Mouse (Mus musculus) heart, embryonic 10.5 days (tissue): ENCODE results near the gene Fank1. TPM values are rescaled to one million over a fixed set of nuclear protein-coding genes. Genes with fewer than 3 reads are reported as not detected.
"Not testable (repeated sequence)": the region's sequence is repeated elsewhere in the genome, so short reads cannot be mapped to it uniquely, and the experiment has no call there.

Experiments used
- DNase-seq: peaks from one replicate; pipeline ENCODE4 v3.0.0-alpha.2; 2017; ENCODE audit warnings: low spot score
- H3K27ac ChIP-seq: fragments of 300-500 bp; sonication (generic); 2 replicates; pipeline ENCODE4 v1.5.1; 2016; ENCODE audit warnings: mild to moderate bottlenecking
- H3K27me3 ChIP-seq: fragments of 300-500 bp; sonication (generic); 2 replicates; pipeline ENCODE4 v1.6.1; 2016; ENCODE audit warnings: mild to moderate bottlenecking; ENCODE audit not compliant: poor library complexity, insufficient read depth, severe bottlenecking
- H3K36me3 ChIP-seq: fragments of 300-500 bp; sonication (generic); 2 replicates; pipeline ENCODE4 v1.6.1; 2016; ENCODE audit warnings: mild to moderate bottlenecking, moderate library complexity
- H3K4me1 ChIP-seq: fragments of 300-500 bp; sonication (generic); 2 replicates; pipeline ENCODE4 v1.6.1; 2016; ENCODE audit warnings: mild to moderate bottlenecking
- H3K4me3 ChIP-seq: fragments of 300-500 bp; sonication (generic); 2 replicates; pipeline ENCODE4 v1.5.1; 2016; ENCODE audit warnings: mild to moderate bottlenecking, moderate library complexity
- H3K9me3 ChIP-seq: fragments of 300-500 bp; sonication (generic); 2 replicates; pipeline ENCODE4 v1.6.1; 2016; ENCODE audit warnings: mild to moderate bottlenecking, moderate library complexity
- WGBS: fragments of 180-500 bp; shearing (Covaris S2); methylation state at CpG from one replicate; pipeline ENCODE4 v1.1.7; 2016; 5-methylcytosine and 5-hydroxymethylcytosine counted together
- polyA plus RNA-seq: library from polyadenylated mRNA; unstranded; fragments of >200 nt; fragmentation: Nextera tagmentation; extraction: Ambion mirVana; gene quantifications from 2 replicates; pipeline ENCODE4 v1.2.1, GENCODE M21; 2016

Fank1 gene
- polyA plus RNA-seq, 1 experiment from 2014 or later = 0.30 TPM

DNA sequence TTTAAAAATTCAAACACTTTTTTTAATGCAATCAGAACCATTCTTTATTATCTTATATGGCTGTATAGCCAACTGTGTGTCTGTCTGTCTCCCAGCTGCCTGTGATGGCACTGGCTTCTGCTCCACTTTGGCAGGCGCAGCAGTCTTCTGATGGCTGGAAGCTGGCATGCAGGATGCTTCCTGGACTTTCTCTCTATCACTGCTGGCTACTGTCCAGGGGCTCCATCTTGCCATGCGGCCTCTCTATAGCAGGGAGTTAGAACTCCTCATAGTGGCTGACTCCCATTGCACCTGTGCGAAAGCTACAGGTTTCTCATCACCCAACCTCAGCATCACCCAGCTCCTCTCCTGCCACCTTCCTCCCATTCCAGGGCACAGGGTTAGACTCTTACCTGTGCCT, 81.8 kb downstream of the Fank1 start:
- Histone ChIP-seq H3K27ac (no peak overlapping the region), H3K36me3 (no peaks in the 10 kb centered on the region), H3K9me3 (no peaks in the 10 kb centered on the region), H3K4me3 (no peak overlapping the region), H3K4me1 (peaks cover 7% of the 10 kb centered on the region; the same call in 1 of the 2 replicates), H3K27me3 (no peaks in the 10 kb centered on the region)
- 86% methylated on average over 3 of the region's 3 CpGs for WGBS
- DNase-seq = no peak

DNA sequence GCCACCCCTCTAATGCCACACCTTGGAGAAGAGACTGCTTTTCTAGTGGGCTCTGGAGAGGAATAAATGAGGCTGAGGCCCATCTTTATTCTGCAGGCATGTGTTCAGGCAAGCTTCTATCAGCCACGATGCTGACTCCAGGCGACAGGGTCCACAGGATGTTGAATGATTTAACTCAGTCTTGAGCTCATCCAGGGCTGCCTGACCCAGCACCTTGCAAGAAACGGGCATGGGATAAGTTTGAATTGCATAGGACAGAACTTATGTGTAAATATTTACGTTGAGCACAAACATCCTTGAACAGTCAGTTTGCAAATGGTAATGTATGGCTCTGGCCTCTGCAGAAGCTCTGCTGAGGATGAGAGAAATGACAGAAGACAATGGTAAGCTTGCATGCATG, 82.9 kb downstream of the Fank1 start:
- DNase-seq = no peak
- Histone ChIP-seq H3K36me3 (no peaks in the 10 kb centered on the region), H3K9me3 (no peaks in the 10 kb centered on the region), H3K27me3 (no peaks in the 10 kb centered on the region), H3K27ac (no peak overlapping the region), H3K4me3 (no peak overlapping the region), H3K4me1 (0 out of 2 replicates have a peak, but pooled peaks cover 4% of the 10 kb centered on the region)
- 78% methylated on average over 4 of the region's 4 CpGs for WGBS

DNA sequence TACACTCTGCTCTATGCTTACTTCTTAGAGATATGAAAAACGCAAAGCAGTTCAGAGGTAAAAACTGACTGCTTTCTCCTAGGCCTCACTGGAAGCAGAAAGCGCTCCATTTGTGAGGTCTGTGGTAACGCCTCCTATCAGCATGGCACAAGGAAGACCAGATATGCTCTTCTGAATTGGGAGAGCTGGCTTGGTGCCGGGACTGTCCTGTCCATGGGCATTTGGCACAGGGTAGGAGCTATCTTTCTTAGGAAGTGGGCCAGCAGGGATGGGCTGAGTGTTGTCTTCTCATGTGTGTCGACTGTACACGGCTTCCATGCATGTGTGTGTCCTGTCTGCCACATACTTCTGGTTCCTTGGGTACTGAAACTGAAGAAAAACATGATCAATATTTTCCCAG, 85.6 kb downstream of the Fank1 start:
- no peak for DNase-seq
- Histone ChIP-seq H3K4me3 (no peak overlapping the region), H3K27ac (no peak overlapping the region), H3K9me3 (no peaks in the 10 kb centered on the region), H3K36me3 (no peaks in the 10 kb centered on the region), H3K27me3 (no peaks in the 10 kb centered on the region), H3K4me1 (0 out of 2 replicates have a peak, but pooled peaks cover 4% of the 10 kb centered on the region)
- WGBS = 85% methylated on average over 6 of the region's 6 CpGs

DNA sequence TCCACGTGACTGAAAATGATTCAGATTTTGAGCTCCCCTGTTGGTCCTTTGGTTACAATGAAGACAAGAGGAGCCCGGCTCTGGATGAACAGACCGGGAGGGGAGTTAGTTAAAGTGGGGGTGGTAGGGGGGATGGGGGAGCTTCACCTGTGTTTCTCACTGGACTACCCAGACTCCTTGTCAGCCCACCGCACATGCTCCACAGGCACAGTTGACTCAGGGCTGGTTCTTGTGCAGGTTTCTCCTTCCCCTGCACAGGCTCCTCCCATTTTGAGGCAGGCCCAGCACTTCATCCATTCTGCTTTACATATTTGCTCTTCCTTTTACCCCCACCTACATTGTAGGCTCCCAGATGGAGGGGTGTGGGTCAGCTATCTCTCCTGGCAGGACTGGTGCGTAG, 86.1 kb downstream of the Fank1 start:
- H3K4me3 ChIP-seq = no peak overlapping the region
- H3K9me3 ChIP-seq = no peaks in the 10 kb centered on the region
- H3K27me3 ChIP-seq = no peaks in the 10 kb centered on the region
- no peak for DNase-seq
- 84% methylated on average over 5 of the region's 5 CpGs for WGBS
- H3K27ac ChIP-seq = no peak overlapping the region
- no peaks in the 10 kb centered on the region for H3K36me3 ChIP-seq
- H3K4me1 ChIP-seq = 0 out of 2 replicates have a peak, but pooled peaks cover 4% of the 10 kb centered on the region

DNA sequence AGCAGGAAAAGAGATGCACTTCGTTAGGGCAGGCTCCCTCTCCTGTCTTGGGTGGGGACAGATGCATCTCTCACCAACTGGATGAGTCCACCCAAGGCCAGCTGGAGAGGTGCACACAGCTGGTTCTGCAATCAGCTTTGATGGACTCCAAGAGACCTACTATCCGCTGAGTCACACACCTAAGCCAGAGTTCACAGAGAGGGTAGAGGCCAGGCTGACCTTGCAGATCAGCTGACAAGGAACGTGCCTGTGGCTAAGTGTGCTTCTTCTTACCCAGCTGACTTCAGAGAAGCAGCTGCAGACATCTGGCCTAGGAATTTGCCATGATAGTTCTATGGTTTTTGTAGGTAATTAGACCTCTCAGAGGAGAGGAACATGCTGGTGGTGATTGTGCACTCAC, 86.5 kb downstream of the Fank1 start:
- no peak for DNase-seq
- Histone ChIP-seq H3K4me1 (0 out of 2 replicates have a peak, but pooled peaks cover 4% of the 10 kb centered on the region), H3K4me3 (no peak overlapping the region), H3K27me3 (no peaks in the 10 kb centered on the region), H3K9me3 (no peaks in the 10 kb centered on the region), H3K36me3 (no peaks in the 10 kb centered on the region), H3K27ac (no peak overlapping the region)
- 57% methylated on average over 3 of the region's 3 CpGs for WGBS

DNA sequence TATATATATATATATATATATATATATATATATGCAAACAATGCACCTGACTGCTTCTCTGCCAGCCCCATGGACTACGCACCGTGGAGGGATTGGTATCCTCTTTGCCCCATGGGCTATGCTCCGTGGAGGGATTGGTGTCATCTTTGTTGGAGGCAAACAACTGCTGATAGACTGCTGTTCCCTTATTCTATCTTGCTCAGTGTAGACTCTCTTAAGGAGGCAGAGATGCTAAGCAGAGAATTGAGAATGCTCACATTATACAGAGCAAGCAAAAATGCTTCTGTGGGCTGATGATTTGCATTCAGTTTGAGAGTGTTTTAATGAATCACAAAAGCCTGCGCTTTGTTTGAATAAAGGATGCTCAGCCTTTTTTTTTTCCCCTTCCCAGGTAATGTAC, 87.0 kb downstream of the Fank1 start:
- Histone ChIP-seq H3K4me1 (0 out of 2 replicates have a peak, but pooled peaks cover 4% of the 10 kb centered on the region), H3K4me3 (no peak overlapping the region), H3K27me3 (no peaks in the 10 kb centered on the region), H3K9me3 (no peaks in the 10 kb centered on the region), H3K27ac (no peak overlapping the region), H3K36me3 (no peaks in the 10 kb centered on the region)
- 92% methylated on average over 4 of the region's 4 CpGs for WGBS
- no peak for DNase-seq

DNA sequence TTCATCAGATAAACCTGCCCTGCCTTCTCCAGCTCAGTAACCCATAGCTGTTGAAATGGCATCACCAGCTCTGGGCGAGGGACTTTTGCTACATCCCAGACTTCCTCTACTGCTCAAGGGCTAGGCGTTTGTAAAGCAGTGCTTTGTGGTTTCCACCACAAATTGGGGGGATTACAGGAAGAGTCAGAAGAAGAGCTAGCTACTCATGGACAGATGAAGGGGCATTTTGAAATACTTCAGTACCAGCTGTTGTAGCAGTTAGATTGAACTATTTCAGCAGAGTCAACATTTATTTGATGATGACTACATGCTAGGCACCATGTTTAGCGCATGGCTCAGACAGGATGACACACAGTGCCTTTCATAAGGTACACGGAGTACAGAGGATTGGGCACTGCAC, 93.6 kb downstream of the Fank1 start:
- Histone ChIP-seq H3K4me1 (no peaks in the 10 kb centered on the region), H3K9me3 (no peaks in the 10 kb centered on the region), H3K4me3 (no peak overlapping the region), H3K27ac (no peak overlapping the region), H3K27me3 (peaks cover 5% of the 10 kb centered on the region; the same call in 1 of the 2 replicates), H3K36me3 (no peaks in the 10 kb centered on the region)
- WGBS = 84% methylated on average over 4 of the region's 4 CpGs
- no peak for DNase-seq

DNA sequence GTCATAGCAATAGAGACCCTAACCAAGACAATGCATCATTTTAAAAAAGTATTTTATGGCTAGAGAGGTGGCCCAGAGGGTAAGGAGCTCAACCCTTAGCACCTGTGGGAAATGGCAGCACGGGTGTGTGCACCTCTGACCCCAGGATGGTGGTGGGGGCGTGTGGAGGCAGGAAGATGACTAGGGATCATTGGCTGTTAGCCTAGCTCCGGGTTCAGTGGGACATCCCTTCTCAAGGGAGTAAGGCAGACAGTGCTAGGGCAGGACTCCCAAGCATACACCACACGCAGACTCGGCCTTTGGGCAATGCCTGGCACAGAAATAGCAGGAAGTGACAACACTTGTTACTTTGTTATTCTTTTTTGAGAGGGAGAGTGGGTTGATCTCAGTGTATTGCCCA, 96.0 kb downstream of the Fank1 start:
- H3K9me3 ChIP-seq = no peaks in the 10 kb centered on the region
- peak; percentile 27 for DNase-seq
- WGBS = 79% methylated on average over 5 of the region's 5 CpGs
- H3K36me3 ChIP-seq = no peaks in the 10 kb centered on the region
- no peak overlapping the region for H3K4me3 ChIP-seq
- no peak overlapping the region for H3K27ac ChIP-seq
- H3K4me1 ChIP-seq = peaks cover 4% of the 10 kb centered on the region; the same call in 1 of the 2 replicates
- peaks cover 5% of the 10 kb centered on the region; the same call in 1 of the 2 replicates for H3K27me3 ChIP-seq

DNA sequence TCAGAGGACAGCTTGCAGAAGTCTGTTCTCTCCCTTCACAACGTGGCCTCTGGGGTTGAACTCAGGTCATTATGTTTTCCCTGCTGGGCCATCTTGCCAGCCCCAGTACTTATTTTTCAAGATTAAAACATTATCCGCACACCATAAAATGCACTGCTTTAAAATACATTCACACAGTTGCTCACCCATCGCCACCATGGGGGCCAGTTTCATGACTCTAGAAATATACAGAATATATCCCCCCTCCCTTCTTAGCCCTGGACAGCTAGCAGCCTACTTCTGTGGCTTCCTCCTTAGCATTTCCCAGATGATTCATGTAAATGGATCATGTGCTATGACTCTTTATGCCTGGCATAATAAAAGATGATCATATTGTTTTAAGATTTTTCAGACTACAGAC, 99.5 kb downstream of the Fank1 start:
- Histone ChIP-seq H3K4me1 (peaks cover 7% of the 10 kb centered on the region; the same call in 1 of the 2 replicates), H3K36me3 (0 out of 2 replicates have a peak, but pooled peaks cover 5% of the 10 kb centered on the region), H3K27me3 (no peaks in the 10 kb centered on the region), H3K4me3 (no peak overlapping the region), H3K9me3 (no peaks in the 10 kb centered on the region), H3K27ac (no peak overlapping the region)
- peak; percentile 57 for DNase-seq
- WGBS = 81% methylated on average over 3 of the region's 3 CpGs

DNA sequence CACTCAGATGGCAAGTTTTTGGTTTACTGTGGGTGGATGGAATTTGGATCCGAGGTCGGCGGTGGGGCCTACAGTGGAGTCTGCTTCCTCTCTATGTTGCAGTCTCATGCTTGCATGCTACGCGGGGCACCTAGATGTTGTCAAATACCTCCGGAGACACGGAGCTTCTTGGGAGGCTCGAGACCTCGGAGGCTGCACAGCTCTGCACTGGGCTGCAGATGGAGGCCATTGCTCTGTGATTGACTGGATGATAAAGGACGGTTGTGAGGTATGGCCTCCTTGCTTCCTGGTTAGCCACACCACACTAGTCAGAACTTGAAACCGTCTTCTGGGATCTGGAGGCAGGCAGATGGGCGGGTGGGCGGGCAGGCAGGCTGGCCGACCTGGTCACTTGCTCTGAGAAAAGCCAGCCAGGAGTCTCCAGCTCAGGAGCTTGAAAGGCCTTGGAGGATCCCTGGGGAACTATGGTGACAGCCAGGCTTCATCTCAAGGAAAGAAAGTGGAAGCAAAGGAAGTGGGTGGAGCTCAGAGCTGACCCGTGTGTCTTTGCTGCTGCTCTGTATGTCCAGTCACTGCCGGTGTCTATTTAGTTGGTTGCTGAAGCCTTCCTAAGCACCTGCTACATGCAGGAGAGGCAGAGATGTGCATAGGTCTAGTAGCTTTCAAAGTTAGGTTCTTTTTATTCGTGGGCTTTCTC, 100.1 kb downstream of the Fank1 start:
- Histone ChIP-seq H3K27ac (no peak overlapping the region), H3K27me3 (no peaks in the 10 kb centered on the region), H3K36me3 (0 out of 2 replicates have a peak, but pooled peaks cover 5% of the 10 kb centered on the region), H3K9me3 (no peaks in the 10 kb centered on the region), H3K4me3 (no peak overlapping the region), H3K4me1 (peaks cover 7% of the 10 kb centered on the region; the same call in 1 of the 2 replicates)
- 69% methylated on average over 17 of the region's 17 CpGs for WGBS
- peak; percentile 63 for DNase-seq

DNA sequence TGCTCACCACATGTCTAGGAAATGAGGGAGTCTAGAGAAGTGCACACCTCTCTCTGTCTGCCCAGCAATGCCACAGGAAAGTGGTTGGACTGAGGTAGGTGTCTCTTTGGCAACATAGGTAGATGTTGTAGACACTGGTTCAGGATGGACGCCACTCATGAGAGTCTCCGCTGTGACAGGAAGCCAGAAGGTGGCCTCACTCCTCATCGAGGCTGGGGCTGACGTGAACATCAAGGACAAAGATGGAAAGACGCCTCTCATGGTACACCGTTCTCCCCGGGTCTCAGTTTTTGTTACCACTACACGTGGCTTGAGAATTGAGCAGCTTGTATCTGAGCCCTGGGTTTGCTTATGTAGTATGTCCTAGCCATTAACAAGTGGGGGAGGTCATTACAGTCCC, 103.1 kb downstream of the Fank1 start:
- no peak overlapping the region for H3K4me3 ChIP-seq
- peaks cover 7% of the 10 kb centered on the region; the same call in 1 of the 2 replicates for H3K4me1 ChIP-seq
- DNase-seq = peak; percentile 63
- H3K36me3 ChIP-seq = 0 out of 2 replicates have a peak, but pooled peaks cover 5% of the 10 kb centered on the region
- no peak overlapping the region for H3K27ac ChIP-seq
- 90% methylated on average over 8 of the region's 8 CpGs for WGBS
- no peaks in the 10 kb centered on the region for H3K9me3 ChIP-seq
- no peaks in the 10 kb centered on the region for H3K27me3 ChIP-seq

DNA sequence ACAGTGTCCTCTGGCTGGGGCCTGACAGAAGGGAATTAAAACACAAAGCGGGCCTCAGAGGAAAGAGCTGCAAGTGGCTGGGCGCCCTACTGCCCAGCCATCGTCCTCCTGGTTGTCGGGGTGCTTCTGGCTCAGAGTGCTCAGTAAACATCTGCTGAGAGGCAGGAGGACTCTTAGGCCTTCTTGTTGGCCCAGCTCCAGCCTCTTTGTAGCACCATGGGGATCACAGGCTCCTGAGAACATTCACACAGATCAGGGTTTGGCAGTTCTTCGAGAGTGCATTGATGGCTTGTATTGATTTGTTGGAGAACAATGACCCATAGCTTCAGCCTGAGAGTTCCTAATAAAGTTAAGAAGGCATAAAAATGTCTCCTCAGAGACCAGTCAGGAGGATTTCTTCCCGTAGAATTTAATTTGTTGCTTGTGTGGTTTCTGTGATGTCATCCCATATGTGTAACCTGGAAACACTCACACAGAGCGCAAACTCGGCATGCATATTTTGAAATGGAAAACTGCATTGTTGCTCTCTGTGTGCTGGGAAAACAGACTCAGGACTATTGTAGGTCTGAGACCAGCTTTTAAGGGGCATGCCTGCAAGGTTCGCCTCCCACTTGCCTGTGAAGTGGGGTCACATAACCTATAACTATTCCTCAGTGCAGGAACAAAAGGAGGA, 108.2 kb downstream of the Fank1 start:
- DNase-seq, H3K27ac ChIP-seq, H3K27me3 ChIP-seq, H3K9me3 ChIP-seq, H3K4me3 ChIP-seq, H3K36me3 ChIP-seq, H3K4me1 ChIP-seq: not testable (repeated sequence)
- 87% methylated on average over 5 of the region's 9 CpGs for WGBS
